Mouse (Mus musculus) left cerebral cortex, adult 2 months (tissue): ENCODE results near the gene Rasl2-9. TPM values are rescaled to one million over a fixed set of nuclear protein-coding genes. Genes with fewer than 3 reads are reported as not detected.
A peak's percentile ranks its signal among the peaks of the same experiment; 100 is the strongest.

Source experiments
- DNase-seq, 2 experiments: peaks; one replicate each; pipeline ENCODE4 v3.0.0; 2021 to 2022; ENCODE audit warnings: low spot score in 2 of 2, mixed read lengths in 1 of 2; ENCODE audit errors: extremely low spot score in 1 of 2
- H3K27ac ChIP-seq: fragments of 200-600 bp; 2 replicates; pipeline ENCODE4 v1.8.1; 2022
- H3K4me3 ChIP-seq: fragments of 200-600 bp; 2 replicates; pipeline ENCODE4 v1.8.1; 2022
- CTCF ChIP-seq: fragments of 200-600 bp; IDR thresholded peaks from 2 replicates; pipeline ENCODE4 v1.8.1; 2022; ENCODE audit warnings: antibody characterized with exemption, mild to moderate bottlenecking, moderate library complexity
- intact Hi-C: fragments of 180-260 bp; cut with DNase I; formaldehyde crosslinking; loops from one replicate; pipeline ENCODE4 v1.15.1; 2025
- total RNA-seq, 2 experiments: library from RNA; stranded (reverse); gene quantifications; 2 replicates each; pipeline ENCODE4 v1.2.3; 2021

Gene Rasl2-9
- total RNA-seq, 2 experiments from 2014 or later, result 0.58 TPM; not detected in 1

DNA sequence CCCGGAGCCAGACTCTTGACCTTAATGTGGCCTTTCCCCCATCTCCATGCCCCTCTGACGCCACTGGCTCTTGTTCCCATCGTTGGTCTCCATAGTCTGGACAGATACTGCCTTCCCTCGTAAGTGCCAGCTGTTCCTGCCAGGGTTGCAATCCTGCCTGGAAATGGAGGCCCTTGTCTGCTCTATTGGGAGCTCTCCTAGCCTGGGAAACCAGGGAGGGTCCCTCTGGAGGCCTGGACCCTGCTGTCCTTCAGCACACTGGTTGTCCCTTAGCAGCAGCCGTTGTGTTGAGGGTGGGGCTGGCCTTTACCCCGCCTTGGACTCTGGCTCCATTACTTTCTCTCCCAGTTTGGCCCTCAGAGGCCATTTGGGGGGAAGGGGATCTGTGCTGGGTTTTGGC lies 33.4 kb downstream of the Rasl2-9 start:
- DNase-seq, result no peak
- no peak for TF ChIP-seq CTCF
- H3K27ac ChIP-seq, result peak overlapping the region; percentile 71
- H3K4me3 ChIP-seq, result no peak overlapping the region
- intact Hi-C loops, result no loop called here

DNA sequence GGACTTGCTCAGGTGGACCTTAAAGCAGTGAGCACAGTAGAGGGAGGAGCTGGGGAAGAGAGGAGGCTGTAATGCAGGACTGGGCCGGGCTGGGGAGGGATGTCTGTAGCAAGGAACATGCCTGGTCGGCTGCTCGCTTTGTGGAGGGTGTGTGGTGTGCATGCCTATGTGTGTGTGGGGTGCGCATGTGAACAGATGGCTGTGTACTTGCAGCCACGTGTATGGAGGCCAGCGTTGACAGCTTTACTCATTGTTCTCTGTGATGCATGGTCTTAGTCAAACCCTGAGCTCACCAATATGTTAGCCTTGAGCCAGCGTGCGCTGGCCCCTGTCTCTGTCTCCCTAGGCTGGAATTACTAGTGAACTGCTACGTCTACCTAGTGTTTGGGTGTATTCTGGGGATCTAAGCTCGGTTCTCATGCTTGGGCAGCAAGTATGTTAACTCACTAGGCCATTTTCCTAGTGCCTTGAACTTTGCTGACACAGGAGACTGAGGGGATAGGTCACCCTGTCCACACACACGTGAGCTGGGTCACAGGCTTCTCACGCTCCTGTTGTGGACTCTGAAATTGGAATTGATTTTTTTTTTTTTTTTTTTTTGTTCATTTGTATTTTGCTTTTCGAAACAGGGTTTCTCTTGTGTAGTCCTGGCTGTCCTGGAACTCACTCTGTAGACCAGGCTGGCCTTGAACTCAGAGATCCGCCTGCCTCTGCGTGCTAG lies 34.6 kb downstream of the Rasl2-9 start:
- intact Hi-C loops, result no loop called here
- Histone ChIP-seq H3K4me3 (no peak overlapping the region), H3K27ac (peak overlapping the region; percentile 28; the same call in 1 of the 2 replicates)
- DNase-seq, result no peak
- no peak for TF ChIP-seq CTCF

DNA sequence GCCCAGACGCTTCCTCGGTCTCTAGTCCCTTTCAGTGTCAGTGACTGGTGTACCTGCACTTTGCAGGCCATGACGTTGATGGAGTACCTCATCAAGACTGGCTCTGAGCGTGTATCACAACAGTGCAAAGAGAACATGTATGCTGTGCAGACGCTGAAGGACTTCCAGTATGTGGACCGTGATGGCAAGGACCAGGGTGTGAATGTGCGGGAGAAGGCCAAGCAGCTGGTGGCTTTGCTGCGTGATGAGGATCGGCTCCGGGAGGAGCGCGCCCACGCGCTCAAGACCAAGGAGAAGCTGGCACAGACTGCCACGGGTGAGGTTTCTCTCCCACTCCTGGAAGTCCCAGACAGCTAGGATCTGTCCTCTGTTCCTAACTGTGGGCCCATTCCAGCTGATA lies 35.9 kb downstream of the Rasl2-9 start:
- intact Hi-C loops, result no loop called here
- peak overlapping the region; percentile 36; the same call in 1 of the 2 replicates for H3K27ac ChIP-seq
- no peak for TF ChIP-seq CTCF
- no peak overlapping the region for H3K4me3 ChIP-seq
- DNase-seq, result peak in 1 of 2 experiments; percentile 51

DNA sequence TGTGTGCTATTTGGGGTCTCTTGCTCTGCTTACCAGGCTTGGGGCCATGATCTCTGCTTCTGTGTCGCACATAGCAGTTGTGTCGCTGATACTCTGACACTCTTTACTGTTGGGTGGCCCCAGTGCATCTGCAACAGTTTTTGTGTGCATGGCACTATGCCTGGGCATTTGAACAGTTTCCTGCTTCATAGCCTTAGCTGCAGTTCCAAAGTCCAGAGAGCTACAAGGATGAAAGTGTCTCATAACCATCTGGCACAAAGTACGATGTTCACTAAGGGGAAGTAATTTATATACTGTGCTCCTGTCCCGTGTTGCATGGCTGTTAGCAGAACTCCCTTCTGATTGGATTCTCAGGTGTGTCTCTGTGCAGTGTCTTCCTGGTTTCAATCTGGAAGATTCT lies 37.9 kb downstream of the Rasl2-9 start:
- intact Hi-C loops, result no loop called here
- Histone ChIP-seq H3K27ac (no peak overlapping the region), H3K4me3 (no peak overlapping the region)
- no peak for DNase-seq
- TF ChIP-seq CTCF, result no peak

DNA sequence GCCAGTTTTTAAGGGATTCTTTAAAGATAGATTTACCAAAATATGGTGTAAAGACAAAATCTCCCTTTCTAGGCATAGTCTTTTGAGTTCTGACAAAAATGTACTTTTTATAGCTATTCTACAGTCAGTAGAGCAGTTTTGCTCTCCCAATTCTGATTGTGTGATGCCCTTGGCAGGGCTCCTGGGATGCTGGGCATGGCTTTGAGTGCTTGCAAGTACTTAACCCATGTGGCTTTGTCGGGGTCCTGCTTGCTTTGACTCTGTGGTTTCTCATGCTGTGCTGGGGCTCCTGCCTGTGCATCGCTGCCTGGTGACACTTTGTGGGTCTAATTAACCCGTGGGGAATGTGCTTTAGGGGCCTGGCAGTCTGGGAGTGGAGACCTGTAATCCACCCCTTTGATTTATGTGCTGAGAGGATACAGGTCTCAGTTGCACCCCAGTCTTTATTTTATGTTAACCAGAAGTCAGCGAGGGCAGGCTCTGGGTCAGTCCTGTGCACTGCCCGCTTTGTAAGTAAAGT lies 38.8 kb downstream of the Rasl2-9 start:
- no peak overlapping the region for H3K27ac ChIP-seq
- intact Hi-C loops, result no loop called here
- no peak for TF ChIP-seq CTCF
- DNase-seq, result no peak
- no peak overlapping the region for H3K4me3 ChIP-seq

DNA sequence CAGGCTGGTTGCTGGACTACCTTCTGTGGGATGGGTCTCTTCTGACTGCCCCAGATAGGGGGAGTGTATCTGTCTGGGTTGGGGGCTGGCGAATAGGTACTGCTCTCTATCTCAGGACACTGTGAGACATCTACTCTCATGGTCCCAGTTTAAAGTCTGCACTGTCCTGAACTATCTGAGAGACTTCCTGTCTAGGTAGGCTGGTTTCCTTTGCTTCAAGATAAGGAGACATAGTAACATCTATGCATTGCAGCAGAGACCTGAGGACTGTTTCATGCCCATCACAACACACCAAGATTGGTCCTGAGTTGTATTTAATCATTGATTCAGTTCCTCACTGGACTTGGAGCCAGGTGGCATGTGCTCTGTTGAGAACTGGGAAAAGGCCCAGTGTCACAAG lies 40.2 kb downstream of the Rasl2-9 start:
- Histone ChIP-seq H3K27ac (no peak overlapping the region), H3K4me3 (no peak overlapping the region)
- intact Hi-C loops, result no loop called here
- no peak for DNase-seq
- no peak for TF ChIP-seq CTCF

DNA sequence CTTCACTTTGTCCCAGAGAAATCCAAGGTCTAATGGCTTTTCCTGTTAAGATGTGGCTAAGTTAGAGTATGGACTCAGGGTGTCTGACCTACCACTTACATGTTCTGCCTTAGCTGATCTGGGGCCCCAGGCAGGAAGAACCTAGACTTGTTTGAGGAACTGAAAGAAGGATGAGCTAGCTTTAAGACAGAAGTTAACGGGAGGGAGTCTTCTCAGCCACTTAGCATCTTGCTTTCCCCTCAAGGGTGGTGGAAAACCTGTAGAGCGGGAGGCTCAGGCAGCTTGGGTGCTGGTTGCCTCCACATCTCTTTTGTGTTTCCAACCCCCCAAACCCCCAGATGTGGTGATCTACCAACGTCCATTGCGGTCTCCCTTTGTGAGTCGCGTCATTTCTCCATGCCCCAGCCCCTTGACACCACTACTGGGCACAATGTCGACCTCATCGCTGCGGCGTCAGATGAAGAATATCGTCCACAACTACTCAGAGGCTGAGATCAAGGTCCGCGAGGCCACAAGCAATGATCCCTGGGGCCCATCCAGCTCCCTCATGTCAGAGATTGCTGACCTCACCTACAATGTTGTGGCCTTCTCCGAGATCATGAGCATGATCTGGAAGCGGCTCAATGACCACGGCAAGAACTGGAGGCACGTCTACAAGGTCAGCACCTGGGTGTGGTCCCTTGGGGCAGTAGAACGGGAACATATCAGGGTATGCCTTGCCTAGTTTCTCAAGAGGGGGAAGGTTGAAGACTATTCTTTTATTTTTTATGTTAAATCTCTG lies 42.2 kb downstream of the Rasl2-9 start:
- no peak for TF ChIP-seq CTCF
- no peak overlapping the region for H3K27ac ChIP-seq
- intact Hi-C loops, result loop anchor here (5.0 kb wide), 1 partner anchor 946 kb away; the partner anchor contains the start of gene Leng8
- DNase-seq, result no peak
- H3K4me3 ChIP-seq, result no peak overlapping the region

DNA sequence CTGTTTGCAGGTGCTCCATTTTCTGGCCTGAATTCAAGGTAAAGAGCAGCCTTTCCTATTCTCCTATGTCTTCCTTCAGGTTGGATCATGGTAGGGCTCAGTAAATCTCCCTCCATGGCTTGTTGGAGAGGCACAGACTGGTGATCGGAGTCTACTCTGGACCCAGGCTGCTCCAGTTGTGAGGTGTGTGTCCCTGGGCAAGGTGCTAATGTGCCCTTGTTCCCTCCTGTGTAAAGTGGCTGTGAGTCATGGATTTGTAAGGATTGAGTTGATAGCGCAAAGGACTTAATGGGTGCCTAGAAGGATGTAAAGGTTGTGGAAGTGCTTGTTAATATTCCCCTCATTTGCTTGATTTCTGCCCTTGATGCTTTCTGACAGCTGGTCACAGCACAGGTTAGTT lies 43.8 kb downstream of the Rasl2-9 start:
- intact Hi-C loops, result loop anchor here (5.0 kb wide), 1 partner anchor 945 kb away; the partner anchor contains the start of gene Leng8
- TF ChIP-seq CTCF, result no peak

DNA sequence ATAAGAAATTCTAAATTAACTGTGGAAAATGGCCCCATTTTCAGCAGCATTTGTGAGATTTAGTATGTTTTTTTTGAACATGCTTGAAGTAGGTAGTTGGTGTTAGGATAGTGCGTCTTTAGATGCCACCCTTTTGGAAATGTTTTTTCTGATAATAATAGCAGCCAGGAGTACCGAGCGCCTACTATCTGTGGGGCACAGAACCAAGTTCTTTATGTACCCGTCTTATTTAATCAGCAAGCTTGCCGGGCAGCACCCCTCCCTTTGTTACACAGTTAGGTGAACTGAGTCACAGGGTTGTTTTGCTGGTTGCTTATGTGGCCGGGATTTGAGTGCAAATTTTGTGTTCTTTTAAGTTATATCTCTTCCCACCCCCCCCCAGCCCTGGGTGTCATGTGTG lies 44.5 kb downstream of the Rasl2-9 start:
- intact Hi-C loops, result loop anchor here (5.0 kb wide), 1 partner anchor 944 kb away; the partner anchor contains the start of gene Leng8
- Histone ChIP-seq H3K27ac (no peak overlapping the region), H3K4me3 (peak overlapping the region; percentile 96)
- no peak; the same call in 1 of the 2 replicates for TF ChIP-seq CTCF
- no peak for DNase-seq

More for the DNA sequence above, 43.8 kb downstream of the Rasl2-9 start:
- H3K4me3 ChIP-seq, result peak overlapping the region; percentile 23; the same call in 1 of the 2 replicates
- no peak overlapping the region for H3K27ac ChIP-seq
- no peak for DNase-seq

DNA sequence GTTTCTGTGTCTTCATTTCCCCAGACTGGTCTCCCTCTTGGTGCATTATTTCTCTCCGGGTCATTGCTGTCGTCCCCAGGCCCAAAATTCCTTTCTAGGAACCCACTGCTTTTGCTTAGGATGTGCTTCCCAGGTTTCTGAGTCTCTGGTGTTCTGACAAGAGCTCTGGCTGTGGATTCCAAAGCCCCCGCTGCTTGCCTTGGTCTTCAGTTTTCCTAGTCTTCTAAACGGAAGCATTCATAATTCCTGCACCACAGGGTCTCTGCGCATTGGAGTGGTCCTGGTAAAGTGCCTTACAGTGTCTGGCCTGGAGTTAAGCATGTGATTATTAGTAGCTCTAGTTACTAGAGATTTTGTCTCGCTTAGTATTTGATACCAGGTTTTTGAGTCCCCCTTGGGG lies 44.9 kb downstream of the Rasl2-9 start:
- peak overlapping the region; percentile 95 for H3K27ac ChIP-seq
- no peak for DNase-seq
- H3K4me3 ChIP-seq, result peak overlapping the region; percentile 96
- TF ChIP-seq CTCF, result no peak
- intact Hi-C loops, result loop anchor here (1.0 to 5.0 kb wide), 2 partner anchors 19 to 944 kb away; partner anchors contain the start of genes Leng8 and U2af2

DNA sequence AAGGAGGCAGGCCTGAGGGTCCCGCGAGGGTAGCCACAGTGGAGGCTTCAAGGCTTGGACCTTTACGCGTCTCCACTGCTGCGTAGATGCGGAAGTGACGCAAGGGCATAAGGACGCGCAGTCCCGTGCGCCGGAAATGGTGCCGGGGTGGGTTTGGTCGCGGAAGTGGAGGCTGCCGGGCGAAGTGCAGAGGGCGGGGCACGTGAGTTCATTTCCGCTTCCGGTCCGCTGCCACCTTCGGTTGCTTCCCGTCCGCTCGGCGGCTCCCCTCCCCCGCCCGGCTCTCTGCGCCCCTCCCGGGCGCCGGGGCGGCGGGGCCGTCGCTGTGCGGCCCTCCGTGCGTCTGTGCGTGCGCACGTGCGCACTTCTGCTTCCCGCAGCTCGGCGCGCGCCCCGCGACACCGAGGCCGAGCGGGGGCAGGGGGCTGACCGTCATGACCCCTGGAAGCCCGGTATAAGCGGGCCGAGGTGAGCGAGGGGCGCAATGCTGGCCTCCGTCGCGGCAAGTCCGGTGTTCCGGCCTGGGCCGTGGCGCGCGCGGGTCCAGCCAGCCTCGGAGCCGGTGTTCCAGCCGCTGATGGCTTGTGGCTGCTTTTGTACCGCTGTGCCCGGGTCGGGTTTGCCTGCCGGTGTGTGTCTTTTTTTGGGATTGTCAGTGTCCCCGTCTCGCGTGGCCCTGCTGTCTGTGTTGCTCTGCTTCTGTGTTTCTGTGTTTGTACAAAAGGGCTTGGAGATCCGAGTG lies 45.6 kb downstream of the Rasl2-9 start, which contains the start of gene Epn1:
Gene Epn1 (plus strand): TSS at position 226 of the 742 bp plus-strand sequence.
- Histone ChIP-seq H3K4me3 (peak within 1 kb of the TSS; percentile 96), H3K27ac (peak within 1 kb of the TSS; percentile 95)
- TF ChIP-seq CTCF, result no peak; the same call in 1 of the 2 replicates
- DNase-seq, result peak; percentile 98
- intact Hi-C loops, result loop anchor here (1.0 to 5.0 kb wide), 2 partner anchors 18 to 943 kb away; partner anchors contain the start of genes Leng8 and U2af2

DNA sequence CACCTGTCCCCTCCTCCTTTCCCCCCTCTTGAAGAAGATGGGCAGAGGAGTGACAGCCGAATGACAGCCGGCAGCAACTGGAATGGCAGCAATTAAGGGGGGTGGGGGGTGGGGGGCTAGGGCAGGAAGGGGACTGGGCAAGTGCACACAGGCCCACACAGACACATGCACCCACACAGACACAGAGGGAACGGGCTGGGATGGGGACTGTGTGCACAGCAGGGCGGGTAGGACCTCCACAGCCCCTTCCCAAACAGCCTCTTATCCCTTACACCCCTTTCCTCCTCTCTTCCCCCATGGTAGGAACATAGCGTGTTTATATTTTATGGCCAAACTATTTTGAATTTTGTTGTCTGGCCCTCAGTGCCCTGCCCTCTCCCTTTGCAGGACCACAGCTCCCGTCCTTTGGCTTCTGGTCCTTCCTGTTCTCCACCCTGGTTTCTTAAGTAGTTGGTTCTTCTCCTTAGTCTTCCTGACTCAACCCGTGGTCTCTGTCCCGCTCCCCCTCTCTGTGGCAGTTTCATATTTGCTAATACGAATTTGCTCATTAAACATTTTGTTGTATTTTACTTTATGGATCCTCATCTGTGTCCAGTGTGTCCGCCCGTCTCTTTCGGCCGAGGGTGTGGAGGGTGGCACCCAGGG lies 46.3 kb downstream of the Rasl2-9 start:
- DNase-seq, result peak in 1 of 2 experiments; percentile 34
- intact Hi-C loops, result loop anchor here (1.0 to 5.0 kb wide), 2 partner anchors 17 to 942 kb away; partner anchors contain the start of genes Leng8 and U2af2
- peak overlapping the region; percentile 95 for H3K27ac ChIP-seq
- H3K4me3 ChIP-seq, result peak overlapping the region; percentile 96
